Mouse (Mus musculus) bone marrow macrophage, adult 2 months (primary cell): ENCODE results near the gene Gprc5d.

Source experiments
- CTCF ChIP-seq: IDR thresholded peaks from 2 replicates; pipeline ENCODE4 v1.5.1; 2012; ENCODE audit warnings: low read depth, mild to moderate bottlenecking, low read length, moderate library complexity
- POLR2A ChIP-seq: IDR thresholded peaks from 2 replicates; pipeline ENCODE4 v1.6.1; 2012; ENCODE audit warnings: mild to moderate bottlenecking, low read depth, low read length, borderline replicate concordance

GRCm38 (mm10) chr6:135157496-135157895 is 39.4 kb upstream of the Gprc5d start:
- no peak for TF ChIP-seq POLR2A
- no peak for TF ChIP-seq CTCF
